Mouse (Mus musculus) brain, embryonic 18.5 days (tissue): Measurements from ENCODE around the gene 1700016C15Rik.
A peak's percentile ranks its signal among the peaks of the same experiment; 100 is the strongest.

ENCODE experiments used
- DNase-seq: peaks from one replicate; pipeline ENCODE4 v3.0.0-alpha.2; 2012; ENCODE audit warnings: low read depth, low spot score

1700016C15Rik gene

GRCm38 (mm10) chr1:177729043-177730024 lies at the start of gene 1700016C15Rik:
Gene 1700016C15Rik, plus strand, starts transcription at chr1:177729814.
- DNase-seq = no peak

DNA sequence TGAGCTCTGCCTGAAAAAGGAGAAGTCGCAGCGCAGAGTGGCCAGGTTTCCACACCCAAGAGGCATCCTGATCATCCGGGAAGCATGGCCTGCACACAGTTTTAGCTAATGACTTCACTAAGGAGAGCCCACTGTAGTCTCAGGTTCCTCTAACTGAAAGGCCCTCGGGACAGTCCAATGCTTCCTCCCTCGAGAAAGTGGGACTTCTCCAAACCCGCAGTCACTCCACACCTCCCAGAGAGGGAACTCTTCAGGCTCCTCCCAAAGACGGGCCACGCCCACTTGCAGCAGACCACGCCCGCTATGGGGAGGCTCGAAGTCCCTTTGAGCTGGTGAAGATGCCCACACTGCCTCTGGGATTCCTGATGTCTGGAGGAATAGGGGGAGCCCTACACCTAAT lies 48.4 kb upstream of the 1700016C15Rik start:
- DNase-seq = no peak

GRCm38 (mm10) chr1:177683931-177684836 lies 45.4 kb upstream of the 1700016C15Rik start:
- no peak for DNase-seq

- peak; percentile 55 for DNase-seq
Observed at GRCm38 (mm10) chr1:177684901-177685300, 44.7 kb upstream of the 1700016C15Rik start.

DNA sequence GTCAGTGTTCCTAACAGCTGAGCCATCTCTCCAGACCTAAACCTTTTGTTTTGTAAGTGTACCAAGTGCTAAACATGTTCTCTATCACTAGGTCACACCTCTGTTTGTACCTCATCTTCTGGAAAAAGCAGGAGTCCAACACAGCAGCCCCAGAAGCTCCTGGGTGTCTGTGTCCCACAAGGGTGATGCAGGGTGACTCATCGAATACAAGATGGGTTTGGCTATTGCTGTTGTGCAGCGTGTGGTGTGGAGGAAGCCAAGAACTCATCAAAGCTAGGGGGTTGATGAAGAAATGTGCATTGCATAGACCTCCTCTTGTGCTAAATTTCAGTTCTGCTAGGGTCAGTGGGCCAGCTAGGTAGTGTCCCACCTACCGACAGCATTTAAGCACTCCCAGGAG lies 43.5 kb upstream of the 1700016C15Rik start:
- DNase-seq = no peak

DNA sequence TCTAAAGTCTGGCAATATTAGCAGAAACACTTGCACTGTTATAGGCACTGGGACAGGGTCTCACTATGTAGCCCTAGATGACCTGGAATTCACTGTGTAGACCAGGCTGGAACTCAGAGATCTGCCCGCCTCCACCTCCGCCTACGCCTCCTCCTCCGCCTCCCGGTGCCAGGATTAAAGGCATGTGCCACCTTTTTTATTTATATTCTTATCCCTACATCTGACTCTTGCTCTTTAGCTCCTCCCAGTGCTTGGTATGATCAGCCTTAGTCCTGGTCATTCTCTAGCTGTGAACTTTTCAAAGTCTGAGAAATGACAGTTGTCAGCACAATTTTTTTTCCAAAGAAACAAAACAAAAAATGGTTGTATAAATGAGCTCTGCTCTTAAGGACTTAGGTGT lies 42.6 kb upstream of the 1700016C15Rik start:
- no peak for DNase-seq

DNA sequence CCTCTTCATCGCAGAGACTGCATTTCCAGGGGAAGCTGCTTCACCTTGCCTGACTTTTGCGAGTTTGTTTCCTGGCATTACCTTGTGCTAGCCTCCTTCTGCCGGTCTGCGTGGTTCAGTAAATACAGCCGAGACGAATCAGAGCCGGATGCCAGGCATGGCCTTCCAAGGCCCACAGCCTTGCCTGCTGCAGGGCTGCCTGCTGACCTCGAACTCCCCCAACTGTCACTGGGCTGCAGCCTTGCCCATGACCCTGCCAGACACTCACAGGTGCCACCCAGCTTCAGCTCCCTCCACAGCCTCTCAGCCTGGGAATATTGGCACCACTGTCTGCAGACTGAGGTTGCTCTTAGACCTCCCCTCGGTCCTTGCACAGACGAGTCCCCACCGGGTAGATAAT lies 37.1 kb upstream of the 1700016C15Rik start:
- DNase-seq = no peak

DNA sequence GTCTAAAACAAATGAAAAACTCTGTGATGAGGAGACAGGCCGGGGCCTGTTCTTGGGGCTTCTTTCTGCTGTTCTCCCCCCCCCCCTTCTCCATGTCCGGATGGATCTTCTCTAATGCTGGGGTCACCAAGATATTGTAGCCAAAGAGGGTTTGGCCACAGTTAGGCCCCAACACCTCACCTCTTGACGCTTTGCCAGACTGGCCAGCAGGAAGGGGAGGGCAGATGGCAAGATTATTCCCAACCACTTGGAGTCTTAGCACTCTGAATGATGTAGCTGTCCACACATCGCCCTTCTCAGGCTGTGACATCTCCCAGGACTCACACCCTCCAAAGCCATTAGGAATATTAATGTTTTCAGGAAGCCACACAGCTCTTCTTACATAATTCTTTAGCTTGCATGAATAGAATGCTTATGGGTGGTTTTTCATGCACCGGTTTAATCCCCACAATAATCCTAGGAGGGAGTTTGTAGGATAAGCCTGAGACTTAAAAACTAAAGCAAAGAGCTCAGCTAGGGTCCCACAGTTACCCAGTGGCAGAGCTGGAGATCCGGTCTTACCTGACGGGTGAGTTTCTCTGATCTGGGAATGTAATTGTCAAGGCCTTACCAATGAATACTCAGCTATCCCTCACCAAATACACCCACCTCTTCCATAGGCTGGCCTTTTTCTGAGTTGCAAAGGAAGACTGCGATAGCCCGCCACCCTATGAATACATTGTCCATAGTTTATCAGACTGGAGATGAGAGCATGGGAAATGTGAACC lies 35.9 kb upstream of the 1700016C15Rik start:
- DNase-seq = no peak

DNA sequence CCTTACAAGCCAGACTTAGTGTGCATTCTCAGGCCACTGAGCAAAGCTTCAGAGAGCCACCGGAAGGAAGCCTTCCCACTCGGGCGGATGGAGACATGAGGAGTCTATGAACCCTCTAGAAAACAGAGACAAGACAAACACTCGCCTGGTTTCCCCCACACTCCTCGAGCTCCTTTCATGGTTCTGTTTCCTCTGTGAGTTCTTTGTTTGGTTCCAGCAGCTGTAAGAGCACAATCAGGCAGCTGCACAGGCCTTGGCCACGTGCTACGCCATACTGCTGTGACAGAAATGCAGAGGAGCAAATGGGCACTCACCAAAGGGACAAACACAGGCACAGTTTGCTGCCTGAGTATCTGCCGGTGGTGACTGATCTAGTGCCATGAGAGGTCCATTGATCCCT lies 29.1 kb upstream of the 1700016C15Rik start:
- no peak for DNase-seq

GRCm38 (mm10) chr1:177702481-177703146 lies 27.0 kb upstream of the 1700016C15Rik start:
- DNase-seq = peak; percentile 72

DNA sequence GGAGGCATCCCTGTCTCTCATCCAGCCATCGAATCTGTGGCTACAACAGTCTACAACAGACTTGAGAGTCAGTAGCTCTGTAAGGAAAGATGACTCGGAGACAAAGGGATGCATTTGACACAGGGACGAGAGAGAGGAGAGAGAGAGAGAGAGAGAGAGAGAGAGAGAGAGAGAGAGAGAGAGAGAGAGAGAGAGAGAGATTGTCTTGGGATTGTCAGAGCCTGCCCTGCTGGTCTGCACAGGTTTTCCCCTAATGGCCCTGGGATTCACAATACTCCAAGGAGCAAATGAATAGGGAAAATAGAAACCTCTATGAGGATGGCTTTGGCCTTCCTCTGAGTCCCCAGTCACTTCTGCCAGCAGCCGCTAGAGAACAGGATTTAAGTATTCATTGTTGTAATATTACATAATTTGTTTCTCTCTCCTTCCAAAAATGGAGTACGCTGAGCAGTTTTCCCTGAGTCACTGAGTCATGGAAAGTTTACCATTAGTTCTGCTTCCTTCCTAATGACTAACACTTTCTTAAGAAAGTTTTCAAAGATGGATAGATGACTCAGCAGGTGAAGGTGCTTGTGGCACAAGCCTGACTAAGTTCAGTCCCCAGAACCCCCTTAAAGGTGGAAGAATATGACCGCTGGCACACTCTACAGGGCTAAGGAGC lies 26.3 kb upstream of the 1700016C15Rik start:
- no peak for DNase-seq

GRCm38 (mm10) chr1:177705204-177705603 lies 24.4 kb upstream of the 1700016C15Rik start:
- no peak for DNase-seq

DNA sequence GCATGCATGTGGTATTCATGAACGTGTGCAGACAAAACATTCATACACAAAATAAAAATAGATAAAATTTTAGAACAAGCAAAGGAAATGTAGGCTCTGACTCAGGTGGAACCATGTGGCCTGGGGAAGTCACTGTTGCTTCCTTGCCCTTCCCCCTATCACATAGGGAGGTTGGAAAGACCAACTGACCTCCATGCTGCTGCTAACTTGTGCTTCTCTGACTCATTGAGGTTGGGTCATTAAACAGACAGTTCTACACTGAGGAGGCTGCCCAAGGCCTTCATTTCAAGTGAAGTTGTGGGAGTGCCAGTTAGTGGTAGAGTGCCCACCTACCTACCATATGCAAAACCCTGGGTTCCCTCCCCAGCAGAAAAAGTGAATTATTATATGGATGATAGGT lies 22.0 kb upstream of the 1700016C15Rik start:
- DNase-seq = no peak

- no peak for DNase-seq
Observed at GRCm38 (mm10) chr1:177708583-177709055, 21.0 kb upstream of the 1700016C15Rik start.

DNA sequence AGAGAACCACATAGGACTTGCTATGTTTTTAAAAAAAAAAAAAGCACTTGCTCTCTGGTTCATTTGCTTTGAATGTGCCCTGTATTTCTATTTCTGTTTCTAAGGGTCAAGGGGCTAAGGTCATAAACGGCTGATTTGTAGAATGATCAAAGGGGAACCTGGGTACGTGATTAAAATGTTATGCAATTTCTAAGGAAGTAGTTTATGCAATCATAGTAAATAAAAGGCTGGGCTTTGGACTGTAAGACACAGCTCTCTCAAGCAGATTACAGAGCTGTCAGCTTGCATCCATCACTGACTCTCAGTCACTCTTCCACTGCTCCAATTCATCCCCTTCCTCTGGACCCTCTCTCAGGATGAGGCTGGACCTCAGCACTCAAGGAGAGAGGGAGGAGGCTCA lies 18.6 kb upstream of the 1700016C15Rik start:
- no peak for DNase-seq

DNA sequence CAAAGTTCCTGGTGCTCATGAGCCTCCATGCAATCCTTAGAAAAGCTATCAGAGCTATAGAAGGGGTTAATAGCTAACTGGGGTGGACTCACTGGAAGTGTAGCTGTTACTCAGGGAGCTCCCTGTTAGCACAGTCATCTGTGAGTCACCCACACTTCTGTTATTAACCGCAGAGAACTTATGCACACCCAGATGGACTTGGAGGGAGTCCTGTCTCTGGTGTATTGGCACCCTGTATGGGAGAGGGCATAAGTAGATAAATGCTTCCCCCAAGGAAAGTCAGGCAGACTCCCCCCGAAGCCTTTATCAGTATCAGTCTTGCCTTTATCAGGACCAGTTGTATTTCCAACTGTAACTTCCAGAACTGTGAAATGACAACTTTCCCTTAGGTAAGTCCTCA lies 18.2 kb upstream of the 1700016C15Rik start:
- no peak for DNase-seq

DNA sequence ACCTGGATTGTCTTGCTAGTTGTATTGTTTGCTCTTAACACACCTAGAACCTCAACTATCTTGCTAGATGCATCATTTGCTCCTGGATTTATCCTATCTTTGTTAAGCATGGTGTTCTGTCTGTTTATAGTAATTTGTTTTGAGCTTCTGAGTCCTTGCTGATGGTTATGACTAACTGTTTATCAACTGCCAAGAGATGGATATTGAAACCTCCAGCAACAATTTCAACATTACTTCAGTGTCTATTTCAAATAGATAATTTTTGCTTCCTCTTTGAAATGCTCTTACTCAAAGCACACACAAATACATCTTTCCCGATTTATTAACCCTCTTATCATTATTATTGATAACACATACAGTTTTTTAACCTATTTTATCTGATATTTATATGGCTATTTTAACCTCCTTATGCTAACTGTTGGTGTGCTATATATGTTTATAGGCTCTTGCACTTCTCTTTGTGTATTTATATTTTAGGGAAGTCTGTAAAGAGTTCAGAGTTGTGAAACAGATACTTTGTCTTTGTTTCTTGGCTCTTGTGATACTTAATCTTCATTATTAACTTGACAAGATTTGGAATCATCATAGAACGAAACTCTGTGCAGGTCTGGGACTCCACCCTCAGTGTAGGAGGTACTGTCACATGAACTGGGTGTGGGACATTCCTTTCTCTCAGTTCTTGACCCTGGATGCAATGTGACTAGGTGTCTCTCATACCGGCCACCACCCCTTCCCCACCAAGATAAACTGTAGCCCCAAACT lies 15.8 kb upstream of the 1700016C15Rik start:
- DNase-seq = no peak

- no peak for DNase-seq
Observed at GRCm38 (mm10) chr1:177714397-177715012, 15.1 kb upstream of the 1700016C15Rik start.

DNA sequence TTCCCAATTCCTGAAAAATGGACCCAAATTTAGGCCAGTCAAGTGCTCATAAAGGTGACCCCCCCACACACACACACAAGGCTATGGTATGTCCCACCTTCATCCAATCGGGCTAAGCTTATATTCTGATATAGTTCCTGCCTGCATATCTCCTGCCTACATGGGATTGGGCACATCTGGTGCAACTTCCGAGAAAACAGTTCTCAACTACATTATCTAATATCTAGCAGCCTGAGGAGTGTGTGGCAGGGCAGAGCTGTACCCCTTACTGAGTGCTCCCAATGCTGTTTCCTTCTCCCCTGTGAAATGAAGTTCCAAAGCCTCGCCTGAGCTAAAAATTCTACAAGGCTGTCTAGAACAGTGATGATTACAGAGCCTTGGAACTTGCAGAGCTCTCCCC lies 13.2 kb upstream of the 1700016C15Rik start:
- no peak for DNase-seq
